Mouse (Mus musculus): ENCODE data around the gene Kel.

The Kel gene

GRCm38 (mm10) chr6:41704123-41704522 lies at the start of gene Kel:
TSS of gene Kel (minus strand) at chr6:41704339.
- DNase-seq (ENCODE audit: low spot score in 2 of 2), result no peak

- DNase-seq (ENCODE audit: low spot score in 2 of 2), result no peak
Measured at GRCm38 (mm10) chr6:41744664-41745392, 40.7 kb upstream of the Kel start.

GRCm38 (mm10) chr6:41741101-41741500 lies 37.0 kb upstream of the Kel start:
- no peak for DNase-seq (ENCODE audit: low spot score in 2 of 2)

GRCm38 (mm10) chr6:41734719-41735470 lies 30.8 kb upstream of the Kel start:
- no peak for DNase-seq (ENCODE audit: low spot score in 2 of 2)

- DNase-seq (ENCODE audit: low spot score in 2 of 2), result no peak
Measured at GRCm38 (mm10) chr6:41727989-41728609, 24.0 kb upstream of the Kel start.

- no peak for DNase-seq (ENCODE audit: low spot score in 2 of 2)
Measured at GRCm38 (mm10) chr6:41721430-41721829, 17.3 kb upstream of the Kel start.

GRCm38 (mm10) chr6:41710281-41710680 lies 6.1 kb upstream of the Kel start:
- no peak for DNase-seq (ENCODE audit: low spot score in 2 of 2)

GRCm38 (mm10) chr6:41706275-41706674 lies 2.1 kb upstream of the Kel start:
- DNase-seq (ENCODE audit: low spot score in 2 of 2), result no peak

GRCm38 (mm10) chr6:41702928-41703327 lies 1.2 kb downstream of the Kel start:
- DNase-seq (ENCODE audit: low spot score in 2 of 2), result no peak

GRCm38 (mm10) chr6:41701245-41701644 lies 2.9 kb downstream of the Kel start:
- DNase-seq (ENCODE audit: low spot score in 2 of 2), result no peak

GRCm38 (mm10) chr6:41694407-41694806 lies 9.7 kb downstream of the Kel start:
- DNase-seq (ENCODE audit: low spot score in 2 of 2), result no peak

- no peak for DNase-seq (ENCODE audit: low spot score in 2 of 2)
Measured at GRCm38 (mm10) chr6:41692200-41692599, 11.9 kb downstream of the Kel start.

GRCm38 (mm10) chr6:41685596-41685995 lies 18.5 kb downstream of the Kel start:
- no peak for DNase-seq (ENCODE audit: low spot score in 2 of 2)

- DNase-seq (ENCODE audit: low spot score in 2 of 2), result no peak
Measured at GRCm38 (mm10) chr6:41684911-41685310, 19.2 kb downstream of the Kel start.

- DNase-seq (ENCODE audit: low spot score in 2 of 2), result no peak
Measured at GRCm38 (mm10) chr6:41684131-41684530, 20.0 kb downstream of the Kel start, which contains the start of gene Llcfc1. TSS of gene Llcfc1 (plus strand) at chr6:41684431.

- DNase-seq (ENCODE audit: low spot score in 2 of 2), result no peak
Measured at GRCm38 (mm10) chr6:41681656-41682055, 22.5 kb downstream of the Kel start.

GRCm38 (mm10) chr6:41680669-41681068 lies 23.5 kb downstream of the Kel start, which contains the start of gene Trpv5:
TSS of gene Trpv5 (minus strand) at chr6:41680769.
- DNase-seq (ENCODE audit: low spot score in 2 of 2), result no peak

- DNase-seq (ENCODE audit: low spot score in 2 of 2), result no peak
Measured at GRCm38 (mm10) chr6:41676530-41676929, 27.6 kb downstream of the Kel start.

GRCm38 (mm10) chr6:41662320-41662719 lies 41.8 kb downstream of the Kel start:
- no peak for DNase-seq (ENCODE audit: low spot score in 2 of 2)

GRCm38 (mm10) chr6:41658487-41658886 lies 45.7 kb downstream of the Kel start:
- no peak for DNase-seq (ENCODE audit: low spot score in 2 of 2)

GRCm38 (mm10) chr6:41654648-41655047 lies 49.5 kb downstream of the Kel start:
- DNase-seq (ENCODE audit: low spot score in 2 of 2), result no peak

- no peak for DNase-seq (ENCODE audit: low spot score in 2 of 2)
Measured at GRCm38 (mm10) chr6:41653173-41653572, 51.0 kb downstream of the Kel start.

- no peak for DNase-seq (ENCODE audit: low spot score in 2 of 2)
Measured at GRCm38 (mm10) chr6:41646672-41647071, 57.5 kb downstream of the Kel start.

All from right cerebral cortex, adult 2 months (tissue).